Mouse (Mus musculus) activated CD4-positive, CD25-positive, alpha-beta regulatory T cell, adult 4 months (primary cell): ENCODE results near the gene Ltbr. TPM values are rescaled to one million over a fixed set of nuclear protein-coding genes. Genes with fewer than 3 reads are reported as not detected.

Source experiments
- ATAC-seq: one replicate; pipeline ENCODE4 v1.8.0; 2017
- polyA plus RNA-seq, 2 experiments: library from polyadenylated mRNA; unstranded; fragments of 100-300 nt; shearing (Covaris generic); gene quantifications; one replicate each; pipeline ENCODE4 v1.2.1; 2017

Ltbr gene
- not detected for polyA plus RNA-seq

- ATAC-seq = no peak
These were observed at the start of gene Ltbr for GRCm38 (mm10) chr6:125313546-125314230. Gene Ltbr, minus strand, starts transcription at chr6:125313885.

DNA sequence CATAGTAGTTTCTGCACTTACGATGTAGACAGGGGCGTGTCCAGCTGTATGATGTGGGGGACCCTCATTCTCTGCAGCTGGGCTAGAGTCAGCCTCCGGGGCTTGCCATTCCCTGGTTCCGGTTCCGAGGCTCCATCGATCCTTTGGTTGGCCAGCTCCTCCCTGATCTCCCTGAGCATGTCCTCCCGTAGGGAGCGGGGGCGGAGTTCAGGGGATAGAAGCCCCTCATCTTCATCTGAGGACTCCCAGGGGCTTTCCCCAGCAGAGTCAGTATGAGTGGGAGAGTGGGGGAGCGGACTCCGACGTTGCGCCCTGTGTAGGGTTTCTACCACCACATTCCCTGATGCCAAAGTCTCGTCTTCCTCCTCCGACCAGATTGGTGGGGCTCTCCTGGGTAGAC, 49.3 kb upstream of the Ltbr start:
- no peak for ATAC-seq

- ATAC-seq = no peak
These were observed 48.0 kb upstream of the Ltbr start for GRCm38 (mm10) chr6:125361467-125362291.

- no peak for ATAC-seq
These were observed 47.2 kb upstream of the Ltbr start for GRCm38 (mm10) chr6:125360846-125361245.

DNA sequence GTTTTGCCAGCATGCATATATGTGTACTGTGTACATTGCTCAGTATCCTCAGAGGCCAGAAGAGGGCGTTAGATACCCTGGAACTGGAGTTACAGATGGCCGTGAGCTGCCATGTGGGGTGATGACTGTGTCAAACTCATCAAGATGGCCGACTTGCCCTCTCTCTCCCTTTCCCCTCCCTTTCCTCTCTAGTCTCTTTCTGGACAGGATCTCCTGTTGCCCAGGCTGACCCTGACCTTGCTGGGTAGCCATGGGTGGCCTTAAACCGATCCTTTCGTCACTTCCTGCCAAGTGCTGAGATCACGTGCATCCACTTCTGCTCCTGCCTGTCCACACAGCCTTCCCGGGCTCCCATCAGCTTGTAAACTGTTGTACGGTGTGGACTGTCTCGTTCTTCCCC, 46.3 kb upstream of the Ltbr start:
- no peak for ATAC-seq

DNA sequence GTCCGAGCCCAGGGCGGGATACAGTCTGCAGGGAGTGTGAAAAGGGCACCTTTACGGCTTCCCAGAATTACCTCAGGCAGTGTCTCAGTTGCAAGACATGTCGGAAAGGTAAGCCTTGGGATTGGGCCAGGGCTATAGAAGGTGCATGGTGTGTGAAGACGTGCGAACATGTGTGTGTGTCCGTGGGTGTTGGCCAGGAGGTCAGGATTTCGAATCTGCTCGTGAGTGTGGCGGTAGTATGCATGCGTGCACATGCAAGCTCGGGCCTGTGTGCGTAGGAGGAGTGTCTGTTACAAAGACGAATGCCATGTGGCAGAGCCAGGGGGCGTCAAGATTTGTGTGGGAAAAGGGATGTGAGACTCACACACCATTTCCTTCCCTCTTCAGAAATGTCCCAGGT, 43.6 kb upstream of the Ltbr start:
- no peak for ATAC-seq

DNA sequence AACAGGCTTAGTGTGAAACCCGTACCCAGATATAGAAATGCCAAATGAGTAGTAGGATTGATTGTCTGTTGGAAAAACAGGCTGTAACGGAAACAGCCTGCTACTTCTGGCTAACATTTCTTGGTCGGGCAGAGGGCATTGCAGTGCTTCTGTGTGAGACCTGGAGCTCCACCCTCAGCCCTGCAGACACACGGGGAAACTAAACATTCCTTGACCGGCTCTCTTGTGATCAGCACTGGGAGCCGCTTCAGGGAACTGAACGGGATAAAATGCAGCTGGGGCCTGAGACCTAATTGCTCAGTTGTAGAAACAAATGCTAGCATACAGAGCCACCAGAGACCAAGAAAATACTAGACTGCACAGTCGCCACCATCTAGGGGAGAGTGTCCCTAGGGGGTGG, 42.6 kb upstream of the Ltbr start:
- ATAC-seq = no peak

DNA sequence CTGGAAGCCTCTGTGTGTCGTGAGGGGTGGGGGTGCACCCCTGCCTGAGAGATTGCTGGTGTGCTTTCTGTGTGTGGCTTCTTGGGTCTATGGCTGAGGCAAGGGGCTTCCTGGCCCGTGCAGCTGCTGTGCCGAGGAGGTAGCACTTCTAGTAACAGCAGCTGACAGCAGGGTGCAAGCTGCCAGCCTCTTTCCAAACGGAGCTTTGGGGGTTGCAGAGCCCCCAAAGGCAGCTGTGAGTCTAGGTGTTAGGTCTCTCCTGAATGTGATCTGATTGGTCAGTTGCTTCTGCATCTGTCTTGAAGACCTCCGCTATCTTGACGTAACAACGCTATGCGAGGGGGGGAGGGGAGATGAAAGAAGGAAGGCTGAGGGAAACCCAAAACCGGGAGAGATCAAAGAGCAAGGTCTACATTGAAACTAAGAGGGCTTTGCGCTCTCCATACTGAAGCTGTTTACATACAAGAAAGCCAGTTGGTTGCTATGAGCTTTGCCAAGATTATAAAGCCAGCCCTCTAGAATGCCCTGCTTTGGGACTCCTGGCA, 41.6 kb upstream of the Ltbr start:
- ATAC-seq = no peak

GRCm38 (mm10) chr6:125354352-125355151, 40.9 kb upstream of the Ltbr start:
- no peak for ATAC-seq

DNA sequence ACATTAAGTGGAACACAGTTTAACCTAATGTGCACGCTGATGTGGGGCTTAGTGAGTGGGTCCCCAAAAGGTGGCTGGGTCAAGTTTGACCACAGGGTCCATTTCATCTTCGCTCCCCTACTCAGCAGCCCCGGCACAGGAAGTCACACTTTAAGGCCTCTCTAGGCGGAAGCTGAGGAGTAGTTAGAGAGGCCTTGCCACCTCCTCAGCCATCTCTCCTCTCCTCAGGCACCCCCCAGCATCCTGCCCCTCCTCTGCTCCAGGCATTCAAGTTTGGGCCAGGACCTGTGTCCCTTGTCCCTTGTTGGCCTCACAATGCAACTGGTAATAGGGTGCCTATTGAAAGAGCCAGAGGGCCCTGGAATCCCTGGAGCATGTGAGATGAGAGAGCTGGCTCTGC, 40.0 kb upstream of the Ltbr start:
- peak; percentile 72 for ATAC-seq

DNA sequence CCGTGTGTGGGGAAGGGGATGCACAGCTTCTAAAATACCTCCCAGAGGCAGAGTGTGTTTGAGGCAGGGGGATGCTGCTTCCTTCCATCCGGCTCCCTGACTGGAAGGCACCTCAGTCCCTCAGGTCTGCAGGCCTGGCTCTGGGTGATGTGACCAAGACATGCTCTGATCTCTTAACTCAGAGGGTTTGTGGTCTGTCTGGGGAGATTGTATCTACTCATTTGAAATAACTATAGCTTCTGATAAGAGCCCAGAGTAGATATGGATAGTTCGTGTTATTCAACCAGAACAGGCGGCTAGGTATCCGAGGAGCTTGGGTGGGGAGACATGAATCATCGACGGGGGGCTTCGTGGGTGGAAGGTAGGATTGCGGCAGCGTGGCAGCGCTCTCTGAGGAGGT, 39.5 kb upstream of the Ltbr start:
- ATAC-seq = peak; percentile 29

DNA sequence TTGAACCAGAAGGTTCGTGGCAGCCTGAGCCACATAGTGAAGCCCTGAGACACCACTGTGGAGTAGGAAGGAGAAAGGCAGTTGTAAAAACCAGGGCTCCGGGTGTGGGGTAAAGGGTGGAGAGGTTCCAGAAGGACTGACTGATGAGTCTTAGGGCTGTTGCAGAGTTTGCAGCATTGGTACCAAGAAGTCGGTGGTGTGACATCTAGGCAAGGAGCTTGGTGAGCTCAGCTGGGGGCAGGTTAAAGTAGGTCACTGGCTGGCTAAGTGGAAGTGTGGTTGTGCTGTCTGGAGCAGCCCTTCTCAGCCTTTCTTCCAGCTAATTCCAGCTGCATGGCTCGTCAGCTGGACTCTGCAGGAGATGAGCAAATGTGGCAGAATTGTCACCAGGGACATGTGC, 39.1 kb upstream of the Ltbr start:
- ATAC-seq = no peak

GRCm38 (mm10) chr6:125352046-125352384, 38.3 kb upstream of the Ltbr start:
- ATAC-seq = no peak

DNA sequence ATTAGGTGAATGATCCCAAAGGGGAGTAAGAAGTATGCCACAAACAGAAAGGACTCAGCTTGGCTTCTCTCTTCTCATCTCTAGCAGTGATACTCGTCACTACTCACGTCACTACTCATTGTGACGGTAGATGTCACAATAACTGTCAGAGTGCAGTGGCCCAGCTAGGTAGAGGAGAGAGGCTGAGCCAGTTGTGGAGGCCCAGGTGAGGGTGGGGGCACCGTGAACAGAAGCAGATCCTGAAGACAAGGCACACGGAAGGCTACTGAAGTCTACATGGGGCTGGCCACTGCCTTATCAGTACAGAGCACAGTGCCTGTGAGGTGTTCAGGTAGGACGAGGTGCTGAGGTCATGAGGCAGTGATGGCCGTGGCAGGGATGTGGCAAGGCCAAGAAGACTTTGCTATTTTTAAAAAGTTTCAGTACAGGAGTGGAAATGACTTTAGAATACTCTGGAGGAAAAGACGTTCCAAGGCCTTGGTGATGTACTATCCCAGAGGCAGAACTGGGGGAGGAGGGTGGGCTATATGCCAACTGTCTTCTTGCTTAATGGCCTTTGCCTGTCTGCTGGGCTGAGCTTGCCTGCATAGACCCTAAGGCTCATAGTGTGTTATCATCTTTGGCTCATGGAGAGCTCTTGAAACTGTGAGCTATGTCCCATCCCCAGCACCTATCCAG, 37.8 kb upstream of the Ltbr start:
- no peak for ATAC-seq

DNA sequence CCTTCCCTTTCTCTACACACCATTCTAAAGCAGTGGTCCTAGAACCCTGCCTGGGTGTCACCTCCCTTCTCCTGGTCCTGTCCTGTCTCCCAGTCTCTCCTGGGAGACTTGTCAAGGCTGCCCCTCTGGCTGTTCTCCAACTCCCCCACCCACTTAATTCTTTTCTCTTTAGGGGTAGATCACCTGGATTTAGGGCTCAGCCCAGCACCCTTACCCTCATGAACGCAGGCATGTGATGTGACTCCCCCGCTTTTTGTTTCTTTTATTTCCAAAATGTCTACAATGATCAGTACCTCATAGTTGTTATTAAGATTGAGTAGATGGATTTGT, 37.3 kb upstream of the Ltbr start:
- ATAC-seq = no peak

GRCm38 (mm10) chr6:125350231-125350994, 36.7 kb upstream of the Ltbr start:
- no peak for ATAC-seq

- peak; percentile 68 for ATAC-seq
These were observed 36.0 kb upstream of the Ltbr start for GRCm38 (mm10) chr6:125349575-125350230.

- ATAC-seq = no peak
These were observed 35.3 kb upstream of the Ltbr start, which contains the start of gene Tnfrsf1a for GRCm38 (mm10) chr6:125348721-125349574. Gene Tnfrsf1a, plus strand, starts transcription at chr6:125349362.

DNA sequence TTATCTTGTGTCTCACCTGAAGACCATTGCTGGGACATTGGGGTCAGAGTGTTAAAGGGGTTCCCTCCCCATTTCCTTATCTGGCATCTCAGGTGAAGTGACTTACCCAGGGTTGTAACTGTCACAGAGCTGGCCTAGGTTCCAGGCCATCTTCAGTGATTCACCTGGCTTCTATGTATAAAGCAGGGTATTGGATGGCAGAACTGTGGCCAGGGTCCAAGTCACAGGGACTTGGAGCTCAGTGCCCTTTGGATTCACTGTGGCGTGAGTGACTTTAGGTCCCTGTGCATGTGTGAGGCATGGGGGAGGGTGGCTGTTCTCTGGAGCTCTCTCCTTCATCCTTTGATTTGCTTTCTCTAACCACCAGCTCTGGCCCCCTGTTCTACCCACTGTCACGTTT, 32.3 kb upstream of the Ltbr start:
- ATAC-seq = no peak

DNA sequence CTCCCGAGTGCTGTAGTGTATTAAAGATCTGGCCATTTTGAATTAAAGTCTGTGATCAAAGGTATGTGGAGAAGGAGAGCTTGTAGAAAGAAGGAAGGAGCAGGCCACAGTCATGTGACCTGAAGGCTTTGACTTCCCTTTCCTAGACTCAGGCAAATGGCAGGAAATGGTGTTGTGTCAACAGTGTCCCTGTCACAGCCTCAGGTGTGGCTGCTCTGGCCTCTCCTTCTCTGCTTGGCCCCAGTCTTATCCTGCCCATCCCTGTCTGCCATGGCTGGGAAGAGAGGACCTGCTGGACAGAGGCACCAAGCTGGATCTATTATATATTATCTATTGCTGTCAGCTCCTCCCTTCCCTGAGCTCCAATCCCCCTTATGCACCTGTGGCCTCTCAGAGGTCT, 31.9 kb upstream of the Ltbr start:
- peak; percentile 23 for ATAC-seq
